Mouse (Mus musculus) MEL (cell line): ENCODE results near the gene Mlx. TPM values are rescaled to one million over a fixed set of nuclear protein-coding genes. Genes with fewer than 3 reads are reported as not detected.

ENCODE experiments used
- DNase-seq: peaks from one replicate; pipeline ENCODE4 v3.0.0; 2011; ENCODE audit warnings: low read depth, low spot score
- H3K27ac ChIP-seq: 2 replicates; pipeline ENCODE4 v1.5.1; 2012; ENCODE audit warnings: low read depth, mild to moderate bottlenecking, control low read depth, low read length, moderate library complexity; ENCODE audit not compliant: control insufficient read depth
- H3K27me3 ChIP-seq, 2 experiments: fragments of 150-350 bp in 1 of 2; sonication (generic) in 1 of 2; 2 replicates each; pipeline ENCODE4 v1.6.1; 2012; ENCODE audit warnings: low read length in 2 of 2, mild to moderate bottlenecking in 2 of 2, improper control_type of control experiment in 1 of 2, moderate library complexity in 1 of 2; ENCODE audit not compliant: insufficient read depth in 2 of 2, control insufficient read depth in 1 of 2
- H3K36me3 ChIP-seq, 2 experiments: 2 replicates each; pipeline ENCODE4 v1.6.1; 2012 to 2014; ENCODE audit warnings: low read length in 2 of 2, improper control_type of control experiment in 1 of 2, inconsistent platforms in 1 of 2, mild to moderate bottlenecking in 1 of 2; ENCODE audit not compliant: insufficient read depth in 2 of 2, control insufficient read depth in 1 of 2
- H3K4me1 ChIP-seq, 2 experiments: fragments of 150-350 bp in 1 of 2; sonication (generic) in 1 of 2; 2 replicates each; pipeline ENCODE4 v1.6.1; 2012; ENCODE audit warnings: low read length in 2 of 2, improper control_type of control experiment in 1 of 2, mild to moderate bottlenecking in 1 of 2; ENCODE audit not compliant: insufficient read depth in 2 of 2, control insufficient read depth in 1 of 2
- H3K4me3 ChIP-seq, 2 experiments: fragments of 150-350 bp in 1 of 2; sonication (generic) in 1 of 2; 2 replicates each; pipeline ENCODE4 v1.5.1; 2012; ENCODE audit warnings: low read depth in 2 of 2, low read length in 2 of 2, mild to moderate bottlenecking in 2 of 2, moderate library complexity in 2 of 2, control low read depth in 1 of 2, improper control_type of control experiment in 1 of 2; ENCODE audit not compliant: control insufficient read depth in 1 of 2, insufficient read depth in 1 of 2
- H3K79me2 ChIP-seq: 2 replicates; pipeline ENCODE4 v1.6.1; 2012; ENCODE audit warnings: mild to moderate bottlenecking, low read length, moderate library complexity; ENCODE audit not compliant: control insufficient read depth, poor library complexity, insufficient read depth
- H3K9ac ChIP-seq: 2 replicates; pipeline ENCODE4 v1.6.1; 2012; ENCODE audit warnings: low read depth, mild to moderate bottlenecking, control low read depth, low read length, moderate library complexity; ENCODE audit not compliant: control insufficient read depth, poor library complexity, severe bottlenecking
- H3K9me3 ChIP-seq: fragments of 150-350 bp; sonication (generic); replicated peaks from 2 replicates; pipeline ENCODE4 v1.6.1; 2012; ENCODE audit warnings: mild to moderate bottlenecking, low read length, improper control_type of control experiment, moderate library complexity; ENCODE audit not compliant: insufficient read depth
- CTCF ChIP-seq, 3 experiments: IDR thresholded peaks in 2 of 3; conservative IDR thresholded peaks in 1 of 3; 2 replicates each; pipeline ENCODE4 v1.5.1; 2011 to 2012; ENCODE audit warnings: low read length in 3 of 3, low read depth in 2 of 3, mild to moderate bottlenecking in 2 of 3, improper control_type of control experiment in 1 of 3, inconsistent platforms in 1 of 3, mixed read lengths in 1 of 3, moderate library complexity in 1 of 3; ENCODE audit not compliant: control insufficient read depth in 1 of 3, insufficient read depth in 1 of 3, poor library complexity in 1 of 3, severe bottlenecking in 1 of 3
- EP300 ChIP-seq, 2 experiments: IDR thresholded peaks; 2 replicates each; pipeline ENCODE4 v1.6.1; 2011; ENCODE audit warnings: improper control_type of control experiment in 2 of 2, low read length in 2 of 2, low read depth in 1 of 2, mild to moderate bottlenecking in 1 of 2
- ETS1 ChIP-seq: IDR thresholded peaks from 2 replicates; pipeline ENCODE4 v1.6.1; 2012; ENCODE audit warnings: low read depth, mild to moderate bottlenecking, inconsistent platforms, low read length, improper control_type of control experiment, moderate library complexity
- GABPA ChIP-seq: IDR thresholded peaks from 2 replicates; pipeline ENCODE4 v1.6.1; 2012; ENCODE audit warnings: low read depth, mild to moderate bottlenecking, inconsistent platforms, low read length, improper control_type of control experiment, moderate library complexity
- JUND ChIP-seq: IDR thresholded peaks from 2 replicates; pipeline ENCODE4 v1.6.1; 2011; ENCODE audit warnings: low read depth, mild to moderate bottlenecking, improper control_type of control experiment, low read length
- KAT2A ChIP-seq: conservative IDR thresholded peaks from 2 replicates; pipeline ENCODE4 v1.6.1; 2012; ENCODE audit warnings: low read depth, low read length, improper control_type of control experiment, inconsistent platforms
- MAX ChIP-seq: IDR thresholded peaks from 2 replicates; pipeline ENCODE4 v1.6.1; 2011; ENCODE audit warnings: low read length, improper control_type of control experiment
- MAZ ChIP-seq: IDR thresholded peaks from 2 replicates; pipeline ENCODE4 v1.6.1; 2012; ENCODE audit warnings: low read depth, mild to moderate bottlenecking, inconsistent platforms, low read length, improper control_type of control experiment
- MYB ChIP-seq: IDR thresholded peaks from 2 replicates; pipeline ENCODE4 v1.6.1; 2011; ENCODE audit warnings: mild to moderate bottlenecking, low read depth, low read length, improper control_type of control experiment
- MYC ChIP-seq: IDR thresholded peaks from 2 replicates; pipeline ENCODE4 v1.6.1; 2011; ENCODE audit warnings: low read depth, mild to moderate bottlenecking, low read length, improper control_type of control experiment, moderate library complexity
- NELFE ChIP-seq: IDR thresholded peaks from 2 replicates; pipeline ENCODE4 v1.6.1; 2011; ENCODE audit warnings: low read depth, low read length, improper control_type of control experiment
- NRF1 ChIP-seq: IDR thresholded peaks from 2 replicates; pipeline ENCODE4 v1.6.1; 2014; ENCODE audit warnings: low read depth, mild to moderate bottlenecking, inconsistent platforms, low read length, improper control_type of control experiment, moderate library complexity; ENCODE audit not compliant: poor library complexity, insufficient read depth, severe bottlenecking
- POLR2AphosphoS2 ChIP-seq: IDR thresholded peaks from 2 replicates; pipeline ENCODE4 v1.6.1; 2011; ENCODE audit warnings: low read length, improper control_type of control experiment
- POLR2AphosphoS5 ChIP-seq: IDR thresholded peaks from 2 replicates; pipeline ENCODE4 v1.6.1; 2012; ENCODE audit warnings: low read depth, borderline replicate concordance, mild to moderate bottlenecking, inconsistent platforms, low read length, moderate library complexity, mixed read lengths
- RAD21 ChIP-seq: IDR thresholded peaks from 2 replicates; pipeline ENCODE4 v1.6.1; 2011; ENCODE audit warnings: mild to moderate bottlenecking, low read depth, low read length, improper control_type of control experiment
- SIN3A ChIP-seq: IDR thresholded peaks from 2 replicates; pipeline ENCODE4 v1.6.1; 2012; ENCODE audit warnings: low read length, improper control_type of control experiment, inconsistent platforms
- UBTF ChIP-seq: IDR thresholded peaks from 2 replicates; pipeline ENCODE4 v1.6.1; 2012; ENCODE audit warnings: low read depth, mild to moderate bottlenecking, inconsistent platforms, low read length, improper control_type of control experiment, moderate library complexity, borderline replicate concordance; ENCODE audit not compliant: insufficient read depth
- USF2 ChIP-seq, 2 experiments: IDR thresholded peaks; 2 replicates each; pipeline ENCODE4 v1.6.1; 2011 to 2012; ENCODE audit warnings: improper control_type of control experiment in 2 of 2, low read length in 2 of 2, borderline replicate concordance in 1 of 2, inconsistent platforms in 1 of 2, low read depth in 1 of 2, mild to moderate bottlenecking in 1 of 2; ENCODE audit not compliant: insufficient read depth in 1 of 2
- ZC3H11A ChIP-seq: IDR thresholded peaks from 2 replicates; pipeline ENCODE4 v1.6.1; 2012; ENCODE audit warnings: low read depth, mild to moderate bottlenecking, inconsistent platforms, low read length, improper control_type of control experiment
- ZMIZ1 ChIP-seq: IDR thresholded peaks from 2 replicates; pipeline ENCODE4 v1.6.1; 2012; ENCODE audit warnings: low read depth, mild to moderate bottlenecking, inconsistent platforms, low read length, improper control_type of control experiment, moderate library complexity
- ZNF384 ChIP-seq: IDR thresholded peaks from 2 replicates; pipeline ENCODE4 v1.6.1; 2012; ENCODE audit warnings: low read depth, mild to moderate bottlenecking, inconsistent platforms, low read length, improper control_type of control experiment
- polyA plus RNA-seq, 2 experiments: library from polyadenylated mRNA; stranded (reverse) in 1 of 2; unstranded in 1 of 2; fragments of >175 nt in 1 of 2; fragments of >200 nt in 1 of 2; gene quantifications; 2 replicates each; pipeline versions ENCODE4 v1.2.1 to v1.2.4; 2012; ENCODE audit warnings: low replicate concordance in 2 of 2, low read depth in 1 of 2; ENCODE audit not compliant: insufficient read length in 2 of 2, insufficient read depth in 1 of 2, missing spikeins in 1 of 2
- total RNA-seq: library from RNA; depleted of rRNA; stranded (reverse); fragments of 300-350 nt; gene quantifications from 2 replicates; pipeline ENCODE4 v1.2.3, GENCODE M21; 2012

Mlx gene
- total and polyA plus RNA-seq, 3 experiments = 57.5 to 75.9 TPM; not detected in 1

DNA sequence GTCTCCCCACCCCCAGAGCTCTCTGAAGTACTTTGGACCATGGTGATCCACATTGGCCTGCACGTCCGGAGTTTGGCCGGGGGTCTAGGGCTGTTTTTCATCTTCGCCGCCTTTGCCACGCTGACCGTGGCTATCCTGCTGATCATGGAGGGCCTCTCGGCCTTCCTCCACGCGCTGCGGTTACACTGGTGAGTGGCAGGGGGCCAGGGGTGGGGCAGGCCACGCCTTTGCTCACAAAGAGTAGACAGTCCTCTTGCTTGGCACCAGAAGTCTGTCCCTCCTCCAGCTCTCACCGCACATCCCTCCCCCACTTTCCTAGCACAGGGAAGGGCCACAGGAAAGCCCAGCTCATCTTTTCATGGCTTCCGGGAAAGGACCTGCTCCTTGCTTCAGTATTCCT, 31.7 kb upstream of the Mlx start:
- no peak for DNase-seq
- H3K9me3 ChIP-seq = no peaks in the 10 kb centered on the region
- H3K9ac ChIP-seq = no peak overlapping the region
- no peaks in the 10 kb centered on the region for H3K4me1 ChIP-seq
- no peaks in the 10 kb centered on the region for H3K79me2 ChIP-seq
- TF ChIP-seq USF2 (IDR thresholded peaks at IDR 0.05; ENCODE audit: borderline replicate concordance in 1 of 2, insufficient read depth in 1 of 2, low read depth in 1 of 2, low read length in 2 of 2) (no peak), ZMIZ1 (no peak), KAT2A (no peak), ETS1 (no peak), RAD21 (no peak)
- no peak overlapping the region for H3K27ac ChIP-seq
- no peak overlapping the region for H3K4me3 ChIP-seq
- no peaks in the 10 kb centered on the region for H3K27me3 ChIP-seq
- H3K36me3 ChIP-seq = no peaks in the 10 kb centered on the region

DNA sequence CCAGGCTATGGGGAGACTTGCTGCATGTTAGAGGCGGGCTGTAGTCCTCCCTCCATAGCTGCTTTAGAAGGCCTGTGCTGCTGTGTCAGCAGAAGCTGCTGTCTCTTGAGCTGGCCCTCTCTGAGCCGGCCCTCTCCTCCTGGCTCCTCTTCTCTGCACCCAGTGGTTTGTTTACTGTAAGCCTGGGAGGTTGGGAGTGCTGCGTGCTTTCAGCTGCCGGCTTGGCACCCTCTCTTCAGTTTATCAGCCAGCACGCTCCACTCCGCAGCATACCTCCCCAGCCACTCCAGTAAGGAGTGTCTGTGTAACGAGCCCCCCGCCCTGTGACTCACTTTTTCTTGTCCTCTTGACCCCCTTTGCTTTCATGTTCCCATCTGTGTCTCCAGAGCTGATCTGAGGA, 30.2 kb upstream of the Mlx start:
- Histone ChIP-seq H3K4me1 (no peaks in the 10 kb centered on the region), H3K9me3 (no peaks in the 10 kb centered on the region), H3K9ac (no peak overlapping the region), H3K36me3 (no peaks in the 10 kb centered on the region), H3K79me2 (no peaks in the 10 kb centered on the region), H3K4me3 (no peak overlapping the region), H3K27me3 (no peaks in the 10 kb centered on the region), H3K27ac (no peak overlapping the region)
- no peak for DNase-seq
- TF ChIP-seq POLR2AphosphoS5 (no peak), USF2 (IDR thresholded peaks at IDR 0.05; ENCODE audit: borderline replicate concordance in 1 of 2, insufficient read depth in 1 of 2, low read depth in 1 of 2, low read length in 2 of 2) (no peak), GABPA (no peak), ZC3H11A (no peak), EP300 (IDR thresholded peaks at IDR 0.05; ENCODE audit: low read depth in 1 of 2, low read length in 2 of 2) (no peak), POLR2AphosphoS2 (no peak), JUND (no peak), NELFE (no peak), MAX (no peak), UBTF (no peak), MYC (no peak), MAZ (no peak), RAD21 (no peak), ZNF384 (no peak), NRF1 (no peak), SIN3A (no peak), MYB (no peak), CTCF (IDR thresholded peaks at IDR 0.05 in 2 of 3, conservative IDR thresholded peaks at IDR 0.05 in 1 of 3; ENCODE audit: control insufficient read depth in 1 of 3, insufficient read depth in 1 of 3, low read depth in 2 of 3, low read length in 3 of 3, poor library complexity in 1 of 3, severe bottlenecking in 1 of 3) (no peak)
